Mouse (Mus musculus) E14TG2a.4 (cell line): Measurements from ENCODE around the gene Gstm4.

Source experiments
- CTCF ChIP-seq: conservative IDR thresholded peaks from 2 replicates; pipeline ENCODE4 v1.5.1; 2014; ENCODE audit warnings: low read length
- POU5F1 ChIP-seq: IDR thresholded peaks from 2 replicates; pipeline ENCODE4 v1.6.1; 2014; ENCODE audit warnings: low read length, borderline replicate concordance

GRCm38 (mm10) chr3:107996576-107996975 lies 48.1 kb downstream of the Gstm4 start:
- TF ChIP-seq CTCF (no peak), POU5F1 (no peak)
